Mouse (Mus musculus): Measurements from ENCODE around the gene Slamf8.

The Slamf8 gene

DNA sequence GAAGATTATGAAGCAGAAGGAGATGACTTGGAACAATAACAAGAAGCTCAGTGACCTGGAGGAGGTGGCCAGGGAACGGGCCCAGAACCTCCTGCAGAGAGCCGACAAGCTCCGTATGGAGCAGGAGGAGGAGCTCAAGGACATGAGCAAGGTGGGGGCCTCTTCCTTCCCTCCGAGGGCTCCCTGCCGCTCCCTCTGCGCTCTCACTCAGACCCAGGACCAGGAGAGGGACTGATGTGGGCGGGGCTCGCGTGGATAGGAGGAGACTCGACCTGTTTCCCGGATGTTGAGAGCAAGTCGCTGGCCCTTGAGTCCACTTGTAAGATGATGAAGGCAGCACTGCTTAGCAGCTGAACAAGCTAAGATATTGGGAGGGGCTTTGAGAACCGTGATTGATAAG is 57.8 kb downstream of the Slamf8 start:
- ATAC-seq (ENCODE audit: low TSS enrichment) = 0 out of 2 replicates have a peak, but pooled peaks have one; percentile 27
